8 mouse cellular contexts compared by ENCODE assay signal in genomic region chr13:30085005-30085404, GRCm38 (mm10). TPM values are rescaled to one million over a fixed set of nuclear protein-coding genes. Genes with fewer than 3 reads are reported as not detected.
DNase-seq lines count a peak whose midpoint lies in the region; ATAC-seq and TF ChIP-seq lines count a peak whose summit lies in the region.

No protein-coding gene starts in this region.

- H3K27me3 ChIP-seq in limb, embryonic 13.5 days, result no peaks in the 10 kb centered on the region
- H3K27me3 ChIP-seq in midbrain, embryonic 16.5 days (ENCODE audit: control insufficient read depth, insufficient read depth, low read depth, low read length), result no peaks in the 10 kb centered on the region
- H3K27me3 ChIP-seq in spleen, adult 2 months (ENCODE audit: control insufficient read depth, insufficient read depth, low read length), result no peaks in the 10 kb centered on the region

- H3K4me2 ChIP-seq in limb, embryonic 13.5 days (replicated peaks), result peak overlapping the region; percentile 17; the same call in 1 of the 2 replicates
- H3K4me2 ChIP-seq in midbrain, embryonic 16.5 days (ENCODE audit: low read length), result peak overlapping the region; percentile 26

- no peaks in the 10 kb centered on the region for H3K9me3 ChIP-seq in limb, embryonic 13.5 days
- H3K9me3 ChIP-seq in midbrain, embryonic 16.5 days (replicated peaks; ENCODE audit: control insufficient read depth, low read length, poor library complexity, severe bottlenecking), result no peaks in the 10 kb centered on the region

- no peak overlapping the region for H3K4me3 ChIP-seq in bone marrow, adult 2 months (replicated peaks; ENCODE audit: control insufficient read depth, low read depth, low read length)
- no peak overlapping the region for H3K4me3 ChIP-seq in embryonic fibroblast, embryonic 13.5 days (ENCODE audit: insufficient read depth, low read length)
- no peak overlapping the region for H3K4me3 ChIP-seq in limb, embryonic 13.5 days
- H3K4me3 ChIP-seq in midbrain, embryonic 16.5 days (ENCODE audit: low read depth, low read length), result no peak overlapping the region
- no peak overlapping the region for H3K4me3 ChIP-seq in spleen, adult 2 months (ENCODE audit: extremely low read depth, insufficient read depth, insufficient read length)

- no peak for TF ChIP-seq POLR2A in bone marrow, adult 2 months (IDR thresholded peaks at IDR 0.05; ENCODE audit: borderline replicate concordance, control insufficient read depth, low read depth, low read length)
- no peak for TF ChIP-seq POLR2A in embryonic fibroblast, embryonic 13.5 days (IDR thresholded peaks at IDR 0.05; ENCODE audit: low read depth, low read length)
- TF ChIP-seq POLR2A in spleen, adult 2 months (IDR thresholded peaks at IDR 0.05; ENCODE audit: low read depth, low read length), result no peak

- peak; percentile 98 for TF ChIP-seq CTCF in bone marrow, adult 2 months (IDR thresholded peaks at IDR 0.05; ENCODE audit: control insufficient read depth, insufficient read depth, low read length)
- TF ChIP-seq CTCF in embryonic fibroblast, embryonic 13.5 days (IDR thresholded peaks at IDR 0.05; ENCODE audit: borderline replicate concordance, insufficient read depth, low read length), result peak; percentile 92
- TF ChIP-seq CTCF in spleen, adult 2 months (IDR thresholded peaks at IDR 0.05; ENCODE audit: extremely low read depth, insufficient read depth, insufficient read length, insufficient replicate concordance), result peak; percentile 85

- DNase-seq in 416B (ENCODE audit: low read depth), result peak; percentile 91
- peak; percentile 72 to 83 for DNase-seq in heart, adult 9 months (ENCODE audit: low spot score in 2 of 2)
- peak; percentile 89 for DNase-seq in kidney, adult 9 months
- peak; percentile 71 to 78 for DNase-seq in spleen, adult 2 months (ENCODE audit: low read depth in 1 of 2, low spot score in 2 of 2)

- H3K27ac ChIP-seq in bone marrow, adult 2 months (ENCODE audit: control insufficient read depth, insufficient read depth, low read depth, low read length, poor library complexity), result no peak overlapping the region
- no peak overlapping the region for H3K27ac ChIP-seq in embryonic fibroblast, embryonic 13.5 days (ENCODE audit: insufficient read depth, low read length)
- no peak overlapping the region for H3K27ac ChIP-seq in limb, embryonic 13.5 days
- no peak overlapping the region for H3K27ac ChIP-seq in midbrain, embryonic 16.5 days (ENCODE audit: low read length)
- no peak overlapping the region for H3K27ac ChIP-seq in spleen, adult 2 months (ENCODE audit: insufficient read depth, low read length)

- peak; percentile 67; the same call in 1 of the 2 replicates for ATAC-seq in limb, embryonic 13.5 days (ENCODE audit: low FRiP score, low read depth)
- peak; percentile 93 for ATAC-seq in midbrain, embryonic 16.5 days

- 1% methylated on average over 10 of the region's 10 CpGs for WGBS in bone marrow, adult 2 months
- under 1% methylated on average over 10 of the region's 10 CpGs for WGBS in limb, embryonic 13.5 days
- WGBS in midbrain, embryonic 16.5 days, result 2% methylated on average over 10 of the region's 10 CpGs
- WGBS in spleen, adult 2 months, result 1% methylated on average over 10 of the region's 10 CpGs

- no peaks in the 10 kb centered on the region for H3K4me1 ChIP-seq in bone marrow, adult 2 months (ENCODE audit: control insufficient read depth, insufficient read depth, low read length)
- H3K4me1 ChIP-seq in embryonic fibroblast, embryonic 13.5 days (ENCODE audit: control insufficient read depth, insufficient read depth, low read length), result no peaks in the 10 kb centered on the region
- H3K4me1 ChIP-seq in limb, embryonic 13.5 days, result 0 out of 2 replicates have a peak, but pooled peaks cover 6% of the 10 kb centered on the region
- peaks cover 5% of the 10 kb centered on the region; the same call in 1 of the 2 replicates for H3K4me1 ChIP-seq in midbrain, embryonic 16.5 days (ENCODE audit: control insufficient read depth, insufficient read depth, low read length)
- no peaks in the 10 kb centered on the region for H3K4me1 ChIP-seq in spleen, adult 2 months (ENCODE audit: control insufficient read depth, insufficient read depth, insufficient read length)

- H3K36me3 ChIP-seq in limb, embryonic 13.5 days, result no peaks in the 10 kb centered on the region
- H3K36me3 ChIP-seq in midbrain, embryonic 16.5 days (ENCODE audit: control insufficient read depth, insufficient read depth, low read length), result no peaks in the 10 kb centered on the region
- H3K36me3 ChIP-seq in spleen, adult 2 months (ENCODE audit: control insufficient read depth, insufficient read depth, low read length), result no peaks in the 10 kb centered on the region

- H3K9ac ChIP-seq in limb, embryonic 13.5 days, result no peak overlapping the region
- no peak overlapping the region for H3K9ac ChIP-seq in midbrain, embryonic 16.5 days (ENCODE audit: low read depth, low read length)

RNA-seq across cellular contexts. Expression of gene Mboat1, which starts 51.3 kb away (rescaled TPM):
- polyA plus RNA-seq in bone marrow, adult 2 months (2011; ENCODE audit: insufficient read depth, insufficient read length, low replicate concordance, missing spikeins), result 0.66 and 2.9 TPM in 2 replicates
- 10.0 and 12.5 TPM in 2 replicates for polyA plus RNA-seq in embryonic fibroblast, embryonic 13.5 days (2011; ENCODE audit: insufficient read length, low read depth, missing spikeins)
- 8.2 and 8.5 TPM in 2 replicates for polyA plus RNA-seq in limb, embryonic 13.5 days (2015; fragmentation: Nextera tagmentation; extraction: Ambion mirVana)
- 1.6 TPM in 2 replicates for polyA plus RNA-seq in midbrain, embryonic 16.5 days (2015; fragmentation: Nextera tagmentation; extraction: Ambion mirVana)
- polyA plus RNA-seq in spleen, adult 2 months (2012; rRNA removed), result 1.8 and 3.6 TPM in 2 replicates
